Mouse (Mus musculus) heart, adult 2 months (tissue): ENCODE measurements around the gene Nap1l1.

ENCODE experiments used
- CTCF ChIP-seq: fragments of 200-600 bp; IDR thresholded peaks from 2 replicates; pipeline ENCODE4 v1.8.1; 2022; ENCODE audit warnings: antibody characterized with exemption, mild to moderate bottlenecking, moderate library complexity
- EP300 ChIP-seq: fragments of 200-500 bp; IDR thresholded peaks from 2 replicates; pipeline ENCODE4 v1.6.1; 2011; ENCODE audit warnings: low read depth, low read length, control low read depth; ENCODE audit not compliant: insufficient read depth
- POLR2A ChIP-seq: fragments of 200-500 bp; IDR thresholded peaks from 2 replicates; pipeline ENCODE4 v1.6.1; 2011; ENCODE audit warnings: mild to moderate bottlenecking, low read depth, low read length, control low read depth; ENCODE audit not compliant: insufficient read depth

DNA sequence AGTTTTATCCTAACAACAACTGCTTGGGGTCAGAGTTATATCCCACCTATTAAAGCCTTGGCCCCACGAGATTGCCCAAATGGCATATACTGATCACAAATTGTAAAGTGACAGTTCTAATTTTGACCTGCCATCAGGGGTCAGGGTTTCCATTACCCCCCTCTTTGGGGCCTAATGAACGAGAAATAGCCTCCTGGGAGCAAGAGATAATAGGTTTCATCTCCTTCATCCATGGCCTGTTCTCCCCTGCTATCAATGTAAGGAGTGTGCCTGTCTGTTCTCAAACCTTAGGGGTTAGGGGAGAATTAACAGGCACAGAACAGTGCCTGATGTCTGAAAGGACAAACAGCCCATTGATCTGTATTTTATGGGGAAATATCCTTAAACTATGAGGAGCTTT, 7.6 kb upstream of the Nap1l1 start:
- TF ChIP-seq POLR2A (no peak), CTCF (no peak), EP300 (no peak)
